Mouse (Mus musculus) lung, postnatal 0 days (tissue): ENCODE results near the gene Cpe.

Source experiments
- CTCF ChIP-seq: IDR thresholded peaks from 2 replicates; pipeline ENCODE4 v1.5.1; 2016; ENCODE audit warnings: antibody characterized with exemption, mild to moderate bottlenecking
- EP300 ChIP-seq: IDR thresholded peaks from 2 replicates; pipeline ENCODE4 v1.6.1; 2016; ENCODE audit warnings: antibody characterized with exemption, mild to moderate bottlenecking, control low read depth

DNA sequence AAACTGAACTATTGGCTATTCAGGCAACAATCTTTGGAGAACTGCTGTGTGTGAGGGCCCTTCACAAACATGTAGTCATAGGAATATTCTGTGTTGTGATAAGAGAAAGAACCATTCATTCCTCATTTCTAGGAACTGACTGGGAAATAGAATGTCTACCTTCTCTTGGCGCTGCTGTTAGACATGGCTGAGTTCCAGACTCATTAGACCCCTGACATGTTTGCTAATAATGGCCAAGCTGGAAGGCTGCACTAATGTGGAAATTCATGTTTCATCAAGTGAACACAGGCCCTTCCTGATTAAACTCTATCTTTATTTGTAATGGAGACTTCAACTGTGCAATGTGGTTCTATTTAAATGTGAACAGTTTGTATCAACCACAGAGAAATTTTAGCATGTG is 46.1 kb upstream of the Cpe start:
- TF ChIP-seq CTCF (no peak), EP300 (no peak)
